Mouse (Mus musculus) stomach, embryonic 15.5 days (tissue): ENCODE measurements around the gene Wfdc6b. TPM values are rescaled to one million over a fixed set of nuclear protein-coding genes. Genes with fewer than 3 reads are reported as not detected.

ENCODE experiments used
- ATAC-seq: fragments of 200-750 bp; cut with Nextera tagmentation; 2 replicates; pipeline ENCODE4 v1.8.0; 2017; ENCODE audit warnings: low read depth, moderate number of reproducible peaks, moderate TSS enrichment; ENCODE audit not compliant: insufficient read depth, low FRiP score
- H3K27ac ChIP-seq: fragments of 300-500 bp; sonication (generic); 2 replicates; pipeline ENCODE4 v1.5.1; 2015; ENCODE audit warnings: mild to moderate bottlenecking, inconsistent platforms
- H3K27me3 ChIP-seq: fragments of 300-500 bp; sonication (generic); replicated peaks from 2 replicates; pipeline ENCODE4 v1.6.1; 2015; ENCODE audit warnings: inconsistent platforms
- H3K36me3 ChIP-seq: fragments of 300-500 bp; sonication (generic); 2 replicates; pipeline ENCODE4 v1.6.1; 2015; ENCODE audit warnings: inconsistent platforms
- H3K4me1 ChIP-seq: fragments of 300-500 bp; sonication (generic); 2 replicates; pipeline ENCODE4 v1.6.1; 2015; ENCODE audit warnings: inconsistent platforms
- H3K4me2 ChIP-seq: fragments of 300-500 bp; sonication (generic); 2 replicates; pipeline ENCODE4 v1.6.1; 2015; ENCODE audit warnings: mild to moderate bottlenecking, inconsistent platforms
- H3K4me3 ChIP-seq: fragments of 300-500 bp; sonication (generic); replicated peaks from 2 replicates; pipeline ENCODE4 v1.5.1; 2015; ENCODE audit warnings: inconsistent platforms
- H3K9ac ChIP-seq: fragments of 300-500 bp; sonication (generic); 2 replicates; pipeline ENCODE4 v1.6.1; 2015; ENCODE audit warnings: inconsistent platforms
- H3K9me3 ChIP-seq: fragments of 300-500 bp; sonication (generic); 2 replicates; pipeline ENCODE4 v1.6.1; 2016; ENCODE audit warnings: inconsistent platforms
- WGBS: fragments of 180-500 bp; shearing (Covaris S2); methylation state at CpG from one replicate; pipeline ENCODE4 v1.1.7; 2015; 5-methylcytosine and 5-hydroxymethylcytosine counted together
- polyA plus RNA-seq: library from polyadenylated mRNA; unstranded; fragments of >200 nt; fragmentation: Nextera tagmentation; extraction: Ambion mirVana; gene quantifications from 2 replicates; pipeline ENCODE4 v1.2.1, GENCODE M21; 2015

Gene Wfdc6b
- polyA plus RNA-seq, 1 experiment from 2014 or later, result not detected

- H3K4me2 ChIP-seq, result no peak overlapping the region
- H3K9ac ChIP-seq, result no peak overlapping the region
- H3K9me3 ChIP-seq, result no peaks in the 10 kb centered on the region
- no peaks in the 10 kb centered on the region for H3K4me1 ChIP-seq
- no peak overlapping the region for H3K4me3 ChIP-seq
- H3K27me3 ChIP-seq, result no peaks in the 10 kb centered on the region
- no peak for ATAC-seq
- WGBS, result 88% methylated on average over 3 of the region's 3 CpGs
- H3K27ac ChIP-seq, result no peak overlapping the region
- no peaks in the 10 kb centered on the region for H3K36me3 ChIP-seq
Observed at GRCm38 (mm10) chr2:164615386-164615785, 2.1 kb downstream of the Wfdc6b start.

- no peaks in the 10 kb centered on the region for H3K9me3 ChIP-seq
- no peaks in the 10 kb centered on the region for H3K4me1 ChIP-seq
- no peak overlapping the region for H3K27ac ChIP-seq
- H3K9ac ChIP-seq, result no peak overlapping the region
- no peak overlapping the region for H3K4me2 ChIP-seq
- no peaks in the 10 kb centered on the region for H3K27me3 ChIP-seq
- WGBS, result 72% methylated on average over 5 of the region's 5 CpGs
- ATAC-seq, result no peak
- H3K36me3 ChIP-seq, result no peaks in the 10 kb centered on the region
- H3K4me3 ChIP-seq, result no peak overlapping the region
Observed at GRCm38 (mm10) chr2:164619050-164619449, 5.7 kb downstream of the Wfdc6b start.

GRCm38 (mm10) chr2:164621775-164622174 is 8.5 kb downstream of the Wfdc6b start:
- no peak overlapping the region for H3K27ac ChIP-seq
- no peak for ATAC-seq
- H3K4me2 ChIP-seq, result no peak overlapping the region
- no peaks in the 10 kb centered on the region for H3K36me3 ChIP-seq
- no peaks in the 10 kb centered on the region for H3K9me3 ChIP-seq
- WGBS, result 83% methylated on average over 4 of the region's 4 CpGs
- no peaks in the 10 kb centered on the region for H3K27me3 ChIP-seq
- no peak overlapping the region for H3K9ac ChIP-seq
- H3K4me1 ChIP-seq, result no peaks in the 10 kb centered on the region
- no peak overlapping the region for H3K4me3 ChIP-seq

- Histone ChIP-seq H3K9ac (no peak overlapping the region), H3K4me3 (no peak overlapping the region), H3K27ac (no peak overlapping the region), H3K9me3 (no peaks in the 10 kb centered on the region), H3K36me3 (no peaks in the 10 kb centered on the region), H3K4me2 (no peak overlapping the region), H3K27me3 (no peaks in the 10 kb centered on the region), H3K4me1 (no peaks in the 10 kb centered on the region)
- 73% methylated on average over 9 of the region's 9 CpGs for WGBS
- no peak for ATAC-seq
Observed at GRCm38 (mm10) chr2:164635266-164635665, 21.9 kb downstream of the Wfdc6b start.

- H3K4me2 ChIP-seq, result no peak within 1 kb of the TSS
- H3K9ac ChIP-seq, result no peak within 1 kb of the TSS
- no peaks in the 10 kb centered on the region for H3K27me3 ChIP-seq
- ATAC-seq, result no peak
- H3K9me3 ChIP-seq, result no peaks in the 10 kb centered on the region
- no peaks in the 10 kb centered on the region for H3K36me3 ChIP-seq
- H3K4me1 ChIP-seq, result no peaks in the 10 kb centered on the region
- no peak within 1 kb of the TSS for H3K27ac ChIP-seq
- WGBS, result 80% methylated on average over 3 of the region's 3 CpGs
- no peak within 1 kb of the TSS for H3K4me3 ChIP-seq
Observed at GRCm38 (mm10) chr2:164638696-164639095, 25.4 kb downstream of the Wfdc6b start, which contains the start of gene Wfdc16. TSS of gene Wfdc16 (minus strand) at chr2:164638796.

- ATAC-seq, result no peak
- Histone ChIP-seq H3K4me2 (no peak overlapping the region), H3K27ac (no peak overlapping the region), H3K4me3 (no peak overlapping the region), H3K27me3 (no peaks in the 10 kb centered on the region), H3K4me1 (no peaks in the 10 kb centered on the region), H3K36me3 (no peaks in the 10 kb centered on the region), H3K9me3 (no peaks in the 10 kb centered on the region), H3K9ac (no peak overlapping the region)
- 57% methylated on average over 7 of the region's 7 CpGs for WGBS
Observed at GRCm38 (mm10) chr2:164641129-164641528, 27.8 kb downstream of the Wfdc6b start.

GRCm38 (mm10) chr2:164641881-164642673 is 28.8 kb downstream of the Wfdc6b start:
- Histone ChIP-seq H3K27ac (no peak overlapping the region), H3K9ac (no peak overlapping the region), H3K9me3 (no peaks in the 10 kb centered on the region), H3K36me3 (no peaks in the 10 kb centered on the region), H3K27me3 (no peaks in the 10 kb centered on the region), H3K4me1 (no peaks in the 10 kb centered on the region), H3K4me3 (no peak overlapping the region), H3K4me2 (no peak overlapping the region)
- ATAC-seq, result no peak
- 72% methylated on average over 13 of the region's 13 CpGs for WGBS

GRCm38 (mm10) chr2:164655858-164656257 is 42.5 kb downstream of the Wfdc6b start, which contains the start of gene Wfdc10:
TSS of gene Wfdc10 (plus strand) at chr2:164656046.
- H3K9me3 ChIP-seq, result no peaks in the 10 kb centered on the region
- no peak for ATAC-seq
- no peak within 1 kb of the TSS for H3K27ac ChIP-seq
- H3K36me3 ChIP-seq, result no peaks in the 10 kb centered on the region
- no peak within 1 kb of the TSS for H3K4me3 ChIP-seq
- H3K4me1 ChIP-seq, result no peaks in the 10 kb centered on the region
- H3K9ac ChIP-seq, result no peak within 1 kb of the TSS
- H3K4me2 ChIP-seq, result no peak within 1 kb of the TSS
- no peaks in the 10 kb centered on the region for H3K27me3 ChIP-seq
- 12% methylated on average over 11 of the region's 11 CpGs for WGBS

- Histone ChIP-seq H3K9ac (no peak within 1 kb of the TSS), H3K27ac (no peak within 1 kb of the TSS), H3K27me3 (no peaks in the 10 kb centered on the region), H3K9me3 (no peaks in the 10 kb centered on the region), H3K4me2 (no peak within 1 kb of the TSS), H3K4me1 (no peaks in the 10 kb centered on the region), H3K4me3 (no peak within 1 kb of the TSS), H3K36me3 (no peaks in the 10 kb centered on the region)
- 78% methylated on average over 9 of the region's 9 CpGs for WGBS
- ATAC-seq, result no peak
Observed at GRCm38 (mm10) chr2:164656483-164656882, 43.2 kb downstream of the Wfdc6b start, which contains the start of gene Wfdc9. TSS of gene Wfdc9 (minus strand) at chr2:164656583.

- no peak overlapping the region for H3K4me2 ChIP-seq
- WGBS, result 89% methylated on average over 7 of the region's 7 CpGs
- H3K36me3 ChIP-seq, result no peaks in the 10 kb centered on the region
- H3K4me3 ChIP-seq, result no peak overlapping the region
- no peak overlapping the region for H3K9ac ChIP-seq
- no peak overlapping the region for H3K27ac ChIP-seq
- H3K4me1 ChIP-seq, result no peaks in the 10 kb centered on the region
- no peak for ATAC-seq
- H3K9me3 ChIP-seq, result no peaks in the 10 kb centered on the region
- H3K27me3 ChIP-seq, result no peaks in the 10 kb centered on the region
Observed at GRCm38 (mm10) chr2:164664851-164665250, 51.5 kb downstream of the Wfdc6b start.
